Mouse (Mus musculus) mammary gland, adult 2 months (tissue): ENCODE results near the gene Olfr112. TPM values are rescaled to one million over a fixed set of nuclear protein-coding genes. Genes with fewer than 3 reads are reported as not detected.

Experiments
- polyA plus RNA-seq: library from polyadenylated mRNA; depleted of rRNA; stranded (reverse); fragments of >200 nt; gene quantifications from 2 replicates; pipeline ENCODE4 v1.2.3, GENCODE M21; 2012; ENCODE audit warnings: low replicate concordance; rRNA removed

Gene Olfr112
- not detected in 2 replicates for polyA plus RNA-seq

GRCm38 (mm10) chr17:37569351-37569750 is at the start of gene Olfr112:
TSS of gene Olfr112 (minus strand) at chr17:37569451.

GRCm38 (mm10) chr17:37592643-37593042 is 23.4 kb upstream of the Olfr112 start, which contains the start of gene Olfr114:
TSS of gene Olfr114 (minus strand) at chr17:37592743.

GRCm38 (mm10) chr17:37577563-37577962 is 8.3 kb upstream of the Olfr112 start, which contains the start of gene Olfr113:
TSS of gene Olfr113 (minus strand) at chr17:37577663.

Other genes with a start within 250 kb of the Olfr112 start
- gene Olfr103, start 229.8 kb downstream of the Olfr112 start, polyA plus RNA-seq, result not detected in 2 replicates
- gene Olfr104-ps, start 209.9 kb downstream of the Olfr112 start, polyA plus RNA-seq, result not detected in 2 replicates
- not detected in 2 replicates for gene Olfr105-ps, start 190.4 kb downstream of the Olfr112 start, polyA plus RNA-seq
- not detected in 2 replicates for gene Olfr106-ps, start 179.1 kb downstream of the Olfr112 start, polyA plus RNA-seq
- not detected in 2 replicates for gene Olfr107, start 170.2 kb downstream of the Olfr112 start, polyA plus RNA-seq
- not detected in 2 replicates for gene Olfr108, start 124.0 kb downstream of the Olfr112 start, polyA plus RNA-seq
- not detected in 2 replicates for gene Olfr109, start 110.5 kb downstream of the Olfr112 start, polyA plus RNA-seq
- 13.9 and 17.2 TPM in 2 replicates for gene H2-M2, start 85.9 kb downstream of the Olfr112 start, polyA plus RNA-seq
- 0.19 and 0.23 TPM in 2 replicates for gene Olfr110, start 77.0 kb downstream of the Olfr112 start, polyA plus RNA-seq
- gene Olfr111, start 61.4 kb downstream of the Olfr112 start, polyA plus RNA-seq, result 0.22 and 0.52 TPM in 2 replicates
- gene Olfr113, start 8.2 kb upstream of the Olfr112 start, polyA plus RNA-seq, result not detected in 2 replicates
- gene Olfr114, start 23.3 kb upstream of the Olfr112 start, polyA plus RNA-seq, result not detected in 2 replicates
- not detected in 2 replicates for gene Olfr115, start 57.7 kb upstream of the Olfr112 start, polyA plus RNA-seq
- not detected in 2 replicates for gene Olfr116, start 57.7 kb upstream of the Olfr112 start, polyA plus RNA-seq
- not detected in 2 replicates for gene Olfr117, start 94.3 kb upstream of the Olfr112 start, polyA plus RNA-seq
- gene Olfr118, start 97.5 kb upstream of the Olfr112 start, polyA plus RNA-seq, result not detected in 2 replicates
- not detected in 2 replicates for gene Olfr119, start 127.1 kb upstream of the Olfr112 start, polyA plus RNA-seq
- not detected in 2 replicates for gene Olfr120, start 152.4 kb upstream of the Olfr112 start, polyA plus RNA-seq
- gene Olfr121, start 179.4 kb upstream of the Olfr112 start, polyA plus RNA-seq, result not detected in 2 replicates
- not detected in 2 replicates for gene Olfr122, start 199.2 kb upstream of the Olfr112 start, polyA plus RNA-seq
- not detected in 2 replicates for gene Olfr123, start 224.1 kb upstream of the Olfr112 start, polyA plus RNA-seq
- gene Olfr124, start 230.4 kb upstream of the Olfr112 start, polyA plus RNA-seq, result not detected in 2 replicates